Mouse (Mus musculus) cerebellum, postnatal 14 days (tissue): ENCODE measurements at regions not wholly inside any gene's neighbourhood (a gene's known extent, or its start where the extent isn't known, plus 50 kb on each side); places are given as distances from the start of the nearest gene placed in this dataset.

Source experiments
- DNase-seq, 2 experiments: peaks; one replicate each; pipeline ENCODE4 v3.0.0; 2021; ENCODE audit warnings: mixed read lengths in 2 of 2

GRCm38 (mm10) chr6:148539207-148539960, 95.2 kb upstream of the Tmtc1 start:
- DNase-seq: no peak

GRCm38 (mm10) chr6:148534364-148534763, 90.2 kb upstream of the Tmtc1 start:
- no peak for DNase-seq

- peak in 1 of 2 experiments; percentile 9 for DNase-seq
Observed at GRCm38 (mm10) chr6:148531068-148531467, 86.9 kb upstream of the Tmtc1 start.

GRCm38 (mm10) chr6:148528611-148529010, 84.4 kb upstream of the Tmtc1 start:
- DNase-seq: no peak

GRCm38 (mm10) chr6:148522893-148523292, 78.7 kb upstream of the Tmtc1 start:
- DNase-seq: no peak

- no peak for DNase-seq
Observed at GRCm38 (mm10) chr6:148517536-148518245, 73.5 kb upstream of the Tmtc1 start.

- DNase-seq: no peak
Observed at GRCm38 (mm10) chr6:148516654-148517053, 72.5 kb upstream of the Tmtc1 start.

- DNase-seq: no peak
Observed at GRCm38 (mm10) chr6:148515105-148515504, 70.9 kb upstream of the Tmtc1 start.

GRCm38 (mm10) chr6:148514645-148515044, 70.5 kb upstream of the Tmtc1 start:
- no peak for DNase-seq

GRCm38 (mm10) chr6:148514124-148514523, 69.9 kb upstream of the Tmtc1 start:
- DNase-seq: no peak

- no peak for DNase-seq
Observed at GRCm38 (mm10) chr6:148513134-148513533, 68.9 kb upstream of the Tmtc1 start.

GRCm38 (mm10) chr6:148505325-148505724, 61.1 kb upstream of the Tmtc1 start:
- no peak for DNase-seq

GRCm38 (mm10) chr6:148500251-148501179, 56.3 kb upstream of the Tmtc1 start:
- no peak for DNase-seq
